Mouse (Mus musculus) megakaryocyte, embryonic 14.5 days (primary cell): ENCODE data around the gene Gtf3c1.

ENCODE experiments used
- FLI1 ChIP-seq: IDR thresholded peaks from 2 replicates; pipeline ENCODE4 v1.6.1; 2012; ENCODE audit warnings: low read length, inconsistent platforms, mixed read lengths
- GATA1 ChIP-seq: IDR thresholded peaks from 3 replicates; pipeline ENCODE4 v1.6.1; 2012; ENCODE audit warnings: mixed read lengths, low read length, inconsistent platforms, borderline replicate concordance

- TF ChIP-seq GATA1 (no peak), FLI1 (no peak)
Observed at GRCm38 (mm10) chr7:125600612-125601279, 106.8 kb downstream of the Gtf3c1 start.
